In the genomic region with DNA sequence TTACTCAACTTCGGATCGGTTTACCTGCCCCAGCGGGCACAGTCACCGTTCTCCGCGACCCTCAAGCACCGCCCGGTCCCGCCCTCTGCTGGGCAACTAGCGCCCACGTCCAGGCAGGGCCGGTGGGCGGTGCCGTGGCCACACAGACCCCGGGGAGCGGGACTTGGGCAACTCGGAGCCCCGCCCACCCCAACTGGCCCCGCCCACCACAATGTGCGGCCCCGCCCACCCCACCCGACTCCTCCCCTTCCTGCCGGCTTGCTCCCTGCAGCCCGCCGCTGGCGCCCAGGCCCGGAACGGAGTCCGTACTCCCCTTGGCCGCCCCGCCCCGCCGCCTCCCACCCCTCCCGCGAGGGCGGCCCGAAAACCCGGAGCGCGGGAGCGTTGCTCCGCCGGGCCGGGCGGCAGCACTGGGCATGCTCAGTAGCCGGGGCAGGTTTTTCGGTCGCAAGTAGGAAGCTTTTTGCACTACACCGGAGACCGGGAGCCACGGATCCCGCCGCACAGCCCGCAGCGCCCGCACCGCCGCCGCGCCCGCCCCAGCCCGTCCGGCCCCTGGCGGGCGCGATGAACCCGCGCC, we compare ENCODE assay signal across 8 mouse cellular contexts.
DNase-seq lines count a peak whose midpoint lies in the region; ATAC-seq lines count a peak whose summit lies in the region.

No protein-coding gene starts in this region.

- H3K9ac ChIP-seq in hindbrain, embryonic 14.5 days = peak overlapping the region; percentile 80

- H3K4me3 ChIP-seq in hindbrain, embryonic 14.5 days (replicated peaks; ENCODE audit: low read length) = peak overlapping the region; percentile 85

- peak overlapping the region; percentile 66 for H3K27ac ChIP-seq in hindbrain, embryonic 14.5 days

- H3K9me3 ChIP-seq in hindbrain, embryonic 14.5 days (ENCODE audit: control insufficient read depth, low read length) = peaks cover 8% of the 10 kb centered on the region

- H3K4me1 ChIP-seq in hindbrain, embryonic 14.5 days (replicated peaks; ENCODE audit: control insufficient read depth, insufficient read depth, low read length) = peaks cover 10% of the 10 kb centered on the region

- H3K4me2 ChIP-seq in hindbrain, embryonic 14.5 days (replicated peaks) = peak overlapping the region; percentile 92

- WGBS in hindbrain, embryonic 14.5 days = under 1% methylated on average over 65 of the region's 68 CpGs

- ATAC-seq in hindbrain, embryonic 14.5 days (ENCODE audit: low FRiP score) = peak; percentile 93

- peak; percentile 90 for DNase-seq in T-cell, adult 2 months (ENCODE audit: low spot score)
- DNase-seq in cerebellum, postnatal 25 days = peak; percentile 89 to 93
- peak; percentile 62 to 67 for DNase-seq in frontal cortex, postnatal 25 days (ENCODE audit: low spot score in 2 of 2)
- DNase-seq in hindbrain, embryonic 14.5 days (ENCODE audit: low spot score) = peak; percentile 85
- peak; percentile 80 to 84 for DNase-seq in layer of hippocampus, postnatal 36 days
- peak; percentile 93 for DNase-seq in lung, postnatal 25 days (ENCODE audit: low spot score)
- DNase-seq in retina, embryonic 14.5 days (ENCODE audit: low spot score) = peak; percentile 90
- peak; percentile 90 to 94 for DNase-seq in thymus, postnatal 36 days

- peaks cover 29% of the 10 kb centered on the region for H3K27me3 ChIP-seq in hindbrain, embryonic 14.5 days (ENCODE audit: control insufficient read depth, insufficient read depth, low read length)

- no peaks in the 10 kb centered on the region for H3K36me3 ChIP-seq in hindbrain, embryonic 14.5 days (replicated peaks; ENCODE audit: control insufficient read depth, insufficient read depth)

Comparison
In these comparisons a context has a peak if more than half of its experiments do, and no peak if none do; other contexts are left out.
1. Peak in every context shown above with its lines: DNase-seq, ATAC-seq, H3K4me3 ChIP-seq and H3K27ac ChIP-seq.